Mouse (Mus musculus) central nervous system, embryonic 11.5 days (tissue): ENCODE measurements around the gene Foxo4. TPM values are rescaled to one million over a fixed set of nuclear protein-coding genes. Genes with fewer than 3 reads are reported as not detected.

Experiments
- polyA plus RNA-seq: library from polyadenylated mRNA; depleted of rRNA; stranded (reverse); fragments of >200 nt; gene quantifications from 2 replicates; pipeline ENCODE4 v1.2.3, GENCODE M21; 2012; rRNA removed

Gene Foxo4
- polyA plus RNA-seq, result 24.3 and 27.0 TPM in 2 replicates

GRCm38 (mm10) chrX:101253952-101254729 lies at the start of gene Foxo4:
Gene Foxo4 (plus strand): TSS chrX:101254528.

GRCm38 (mm10) chrX:101221834-101222795 lies 32.2 kb upstream of the Foxo4 start, which contains the start of gene Snx12:
Gene Snx12 (minus strand): TSS chrX:101222563.

GRCm38 (mm10) chrX:101263892-101264291 lies 9.6 kb downstream of the Foxo4 start, which contains the start of gene Gm614:
Gene Gm614 (minus strand): TSS chrX:101263992.

GRCm38 (mm10) chrX:101268025-101268754 lies 13.9 kb downstream of the Foxo4 start, which contains the start of gene Il2rg:
Gene Il2rg (minus strand): TSS chrX:101268255.

GRCm38 (mm10) chrX:101268755-101269124 lies 14.4 kb downstream of the Foxo4 start, which contains the start of gene Gm20489:
Gene Gm20489 (minus strand): TSS chrX:101269023.

GRCm38 (mm10) chrX:101273875-101274738 lies 19.8 kb downstream of the Foxo4 start, which contains the start of gene Med12:
Gene Med12 (plus strand): TSS chrX:101274030.

GRCm38 (mm10) chrX:101299055-101299454 lies 44.7 kb downstream of the Foxo4 start, which contains the start of gene Nlgn3:
Gene Nlgn3 (plus strand): TSS chrX:101299168.

Other genes with a start within 250 kb of the Foxo4 start
- gene Tex11, start 194.9 kb upstream of the Foxo4 start, polyA plus RNA-seq, result 0.01 and 0.06 TPM in 2 replicates
- gene Slc7a3, start 168.5 kb upstream of the Foxo4 start, polyA plus RNA-seq, result 2.0 and 3.5 TPM in 2 replicates
- gene Snx12, start 32.0 kb upstream of the Foxo4 start, polyA plus RNA-seq, result 47.3 and 76.2 TPM in 2 replicates
- gene Gm614, start 9.5 kb downstream of the Foxo4 start, polyA plus RNA-seq, result not detected in 2 replicates
- gene Il2rg, start 13.7 kb downstream of the Foxo4 start, polyA plus RNA-seq, result 3.1 and 4.7 TPM in 2 replicates
- gene Gm20489, start 14.5 kb downstream of the Foxo4 start, polyA plus RNA-seq, result not detected in 2 replicates
- gene Med12, start 19.5 kb downstream of the Foxo4 start, polyA plus RNA-seq, result 31.5 and 83.2 TPM in 2 replicates
- gene Nlgn3, start 44.6 kb downstream of the Foxo4 start, polyA plus RNA-seq, result 13.9 and 14.3 TPM in 2 replicates
- gene Gjb1, start 121.8 kb downstream of the Foxo4 start, polyA plus RNA-seq, result 1.1 and 2.1 TPM in 2 replicates
- gene Zmym3, start 166.3 kb downstream of the Foxo4 start, polyA plus RNA-seq, result 74.0 and 88.4 TPM in 2 replicates
- gene Nono, start 174.8 kb downstream of the Foxo4 start, polyA plus RNA-seq, result 734 and 739 TPM in 2 replicates
- gene Itgb1bp2, start 194.6 kb downstream of the Foxo4 start, polyA plus RNA-seq, result 7.5 and 12.2 TPM in 2 replicates